Mouse (Mus musculus) heart, postnatal 0 days (tissue): ENCODE measurements around the gene Dcx. TPM values are rescaled to one million over a fixed set of nuclear protein-coding genes. Genes with fewer than 3 reads are reported as not detected.

Source experiments
- ATAC-seq: fragments of 200-750 bp; cut with Nextera tagmentation; 2 replicates; pipeline ENCODE4 v1.8.0; 2017; ENCODE audit warnings: low read depth, moderate number of reproducible peaks, moderate library complexity; ENCODE audit not compliant: insufficient read depth
- DNase-seq: peaks from one replicate; pipeline ENCODE4 v3.0.0-alpha.2; 2016; ENCODE audit warnings: low spot score
- H3K27ac ChIP-seq: fragments of 300-500 bp; sonication (generic); 2 replicates; pipeline ENCODE4 v1.5.1; 2014; ENCODE audit warnings: low read depth, mild to moderate bottlenecking
- H3K27me3 ChIP-seq: fragments of 300-500 bp; sonication (generic); 2 replicates; pipeline ENCODE4 v1.6.1; 2014; ENCODE audit warnings: low read length, mixed read lengths; ENCODE audit not compliant: control insufficient read depth, insufficient read depth
- H3K36me3 ChIP-seq: fragments of 300-500 bp; sonication (generic); replicated peaks from 2 replicates; pipeline ENCODE4 v1.6.1; 2014; ENCODE audit warnings: low read length, mixed read lengths; ENCODE audit not compliant: control insufficient read depth, insufficient read depth
- H3K4me1 ChIP-seq: fragments of 300-500 bp; sonication (generic); 2 replicates; pipeline ENCODE4 v1.6.1; 2014; ENCODE audit warnings: antibody characterized with exemption; ENCODE audit not compliant: control insufficient read depth, insufficient read depth
- H3K4me2 ChIP-seq: fragments of 300-500 bp; sonication (generic); 2 replicates; pipeline ENCODE4 v1.6.1; 2014; ENCODE audit warnings: low read depth, mild to moderate bottlenecking, low read length, moderate library complexity
- H3K4me3 ChIP-seq: fragments of 300-500 bp; sonication (generic); 2 replicates; pipeline ENCODE4 v1.5.1; 2014; ENCODE audit warnings: low read depth, low read length
- H3K9ac ChIP-seq: fragments of 300-500 bp; sonication (generic); replicated peaks from 2 replicates; pipeline ENCODE4 v1.6.1; 2014; ENCODE audit warnings: low read depth, low read length, mixed read lengths
- H3K9me3 ChIP-seq: fragments of 300-500 bp; sonication (generic); replicated peaks from 2 replicates; pipeline ENCODE4 v1.6.1; 2016; ENCODE audit warnings: low read length; ENCODE audit not compliant: control insufficient read depth
- CTCF ChIP-seq: IDR thresholded peaks from 2 replicates; pipeline ENCODE4 v1.5.1; 2016; ENCODE audit warnings: antibody characterized with exemption, control low read depth, low read depth
- EP300 ChIP-seq: IDR thresholded peaks from 2 replicates; pipeline ENCODE4 v1.6.1; 2016; ENCODE audit warnings: antibody characterized with exemption, low read depth
- WGBS: fragments of 180-500 bp; shearing (Covaris S2); extraction: QIAGEN DNeasy Blood & Tissue Kit; methylation state at CpG from one replicate; pipeline ENCODE4 v1.1.7; 2014; 5-methylcytosine and 5-hydroxymethylcytosine counted together
- polyA plus RNA-seq: library from polyadenylated mRNA; unstranded; fragments of >200 nt; fragmentation: Nextera tagmentation; extraction: Ambion mirVana; gene quantifications from 2 replicates; pipeline ENCODE4 v1.2.1, GENCODE M21; 2015
- total RNA-seq: library from RNA; depleted of rRNA; stranded (reverse); fragments of >200 nt; gene quantifications from 2 replicates; pipeline ENCODE4 v1.2.3, GENCODE M21; 2014; ENCODE audit warnings: low replicate concordance; rRNA removed

The Dcx gene
- total RNA-seq (not detected in 2 replicates), polyA plus RNA-seq (0.05 and 0.10 TPM in 2 replicates)

DNA sequence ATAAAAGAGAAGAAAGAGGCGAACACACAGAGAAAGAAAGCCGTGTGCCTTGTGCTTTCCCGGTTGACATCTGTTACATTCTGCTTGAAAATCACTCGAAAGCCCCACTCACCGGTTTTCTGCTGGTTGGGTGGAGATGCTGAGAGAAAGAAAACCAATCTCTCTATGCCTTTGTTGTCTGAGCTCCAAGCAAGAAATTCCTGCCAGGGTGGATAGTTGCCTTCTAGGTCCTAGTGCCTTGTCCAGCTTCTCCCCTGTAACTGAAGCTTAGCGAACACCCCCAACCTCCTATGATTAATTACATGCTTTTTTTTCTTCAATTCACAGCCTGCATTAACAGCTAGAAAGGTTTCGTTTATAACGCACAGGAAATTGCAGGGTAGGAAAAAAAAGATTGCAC is at the start of gene Dcx:
Gene Dcx, minus strand, starts transcription at position 354 of the 400 bp plus-strand sequence.
- Histone ChIP-seq H3K4me2 (no peak within 1 kb of the TSS), H3K9ac (no peak within 1 kb of the TSS), H3K9me3 (no peaks in the 10 kb centered on the region), H3K36me3 (no peaks in the 10 kb centered on the region), H3K4me3 (no peak within 1 kb of the TSS), H3K27me3 (no peaks in the 10 kb centered on the region), H3K27ac (no peak within 1 kb of the TSS), H3K4me1 (no peaks in the 10 kb centered on the region)
- TF ChIP-seq CTCF (no peak), EP300 (no peak)
- 58% methylated on average over 8 of the region's 8 CpGs for WGBS
- DNase-seq (no peak), ATAC-seq (no peak)

DNA sequence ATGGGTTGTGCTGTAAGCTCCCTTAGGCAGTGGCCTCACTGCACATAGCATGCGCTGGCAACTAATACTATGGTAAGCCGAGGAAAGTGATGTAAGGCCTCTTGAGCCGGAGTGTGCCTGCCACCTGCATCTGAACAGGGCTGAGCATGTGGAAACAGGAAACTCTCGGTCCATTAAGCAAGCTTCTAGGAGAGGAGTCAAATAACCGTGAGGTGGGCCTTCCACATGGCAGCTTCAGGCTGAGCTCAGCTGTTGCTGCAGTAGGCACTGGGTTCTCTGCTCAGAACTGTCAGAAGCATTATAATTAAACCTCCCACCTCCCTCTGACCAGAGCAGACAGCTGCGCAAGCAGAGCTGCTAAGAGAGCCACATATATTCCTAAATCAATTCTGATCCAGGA is 33.1 kb upstream of the Dcx start:
- TF ChIP-seq EP300 (no peak), CTCF (no peak)
- H3K27ac ChIP-seq = no peak overlapping the region
- H3K9me3 ChIP-seq = no peaks in the 10 kb centered on the region
- DNase-seq (no peak), ATAC-seq (no peak)
- no peak overlapping the region for H3K4me2 ChIP-seq
- no peaks in the 10 kb centered on the region for H3K36me3 ChIP-seq
- no peaks in the 10 kb centered on the region for H3K27me3 ChIP-seq
- H3K4me1 ChIP-seq = no peaks in the 10 kb centered on the region
- 55% methylated on average over 6 of the region's 6 CpGs for WGBS
- no peak overlapping the region for H3K9ac ChIP-seq
- H3K4me3 ChIP-seq = no peak overlapping the region

DNA sequence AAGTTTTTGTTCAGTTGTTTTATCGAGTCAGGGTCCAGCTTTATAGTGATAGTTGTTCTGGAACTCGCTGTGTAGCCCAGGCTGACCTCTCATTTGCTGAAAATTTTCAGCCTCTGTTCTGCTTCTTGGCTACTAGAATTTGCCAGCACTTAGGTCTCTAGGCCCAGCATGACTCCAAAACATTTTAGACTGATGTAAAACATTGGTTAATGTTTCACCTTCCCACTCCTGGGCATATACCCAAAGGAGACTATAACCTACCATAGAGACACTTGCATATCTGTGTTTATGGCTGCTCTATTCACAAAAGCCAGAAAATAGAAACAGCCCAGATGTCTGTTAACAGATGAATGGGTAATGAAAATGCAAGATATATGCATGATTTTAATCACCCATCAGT is 560 bp upstream of the Dcx start:
- Histone ChIP-seq H3K9ac (no peak overlapping the region), H3K9me3 (no peaks in the 10 kb centered on the region), H3K4me1 (no peaks in the 10 kb centered on the region), H3K4me3 (no peak overlapping the region), H3K4me2 (no peak overlapping the region), H3K27me3 (no peaks in the 10 kb centered on the region), H3K27ac (no peak overlapping the region), H3K36me3 (no peaks in the 10 kb centered on the region)
- ATAC-seq = no peak
- TF ChIP-seq EP300 = no peak
- DNase-seq = no peak
- WGBS = 58% methylated on average over 2 of the region's 2 CpGs

DNA sequence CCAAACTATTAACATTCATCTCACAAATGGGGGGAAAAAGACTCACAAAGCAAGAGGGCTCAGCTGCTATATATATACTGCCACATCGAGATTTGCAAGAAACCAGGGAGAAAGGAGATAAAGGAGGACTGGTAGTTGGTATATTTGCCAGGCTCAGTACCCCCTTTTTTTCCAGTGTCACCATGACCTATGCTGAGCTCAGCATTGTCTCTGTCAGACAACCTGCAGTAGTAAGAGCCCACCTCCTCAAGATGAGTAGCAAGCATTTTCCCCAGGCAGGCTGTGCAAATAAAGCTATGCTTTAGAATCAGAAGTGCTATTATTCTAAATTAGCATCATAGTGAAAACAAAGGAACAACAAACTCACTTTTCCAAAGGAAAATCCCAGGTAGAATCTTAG is 581 bp downstream of the Dcx start:
- Histone ChIP-seq H3K4me2 (no peak overlapping the region), H3K9ac (no peak overlapping the region), H3K4me3 (no peak overlapping the region), H3K27me3 (no peaks in the 10 kb centered on the region), H3K27ac (no peak overlapping the region), H3K9me3 (no peaks in the 10 kb centered on the region), H3K36me3 (no peaks in the 10 kb centered on the region), H3K4me1 (no peaks in the 10 kb centered on the region)
- no peak for TF ChIP-seq CTCF
- TF ChIP-seq EP300 = no peak
- 50% methylated on average over 1 of the region's 1 CpGs for WGBS
- DNase-seq (no peak), ATAC-seq (no peak)

DNA sequence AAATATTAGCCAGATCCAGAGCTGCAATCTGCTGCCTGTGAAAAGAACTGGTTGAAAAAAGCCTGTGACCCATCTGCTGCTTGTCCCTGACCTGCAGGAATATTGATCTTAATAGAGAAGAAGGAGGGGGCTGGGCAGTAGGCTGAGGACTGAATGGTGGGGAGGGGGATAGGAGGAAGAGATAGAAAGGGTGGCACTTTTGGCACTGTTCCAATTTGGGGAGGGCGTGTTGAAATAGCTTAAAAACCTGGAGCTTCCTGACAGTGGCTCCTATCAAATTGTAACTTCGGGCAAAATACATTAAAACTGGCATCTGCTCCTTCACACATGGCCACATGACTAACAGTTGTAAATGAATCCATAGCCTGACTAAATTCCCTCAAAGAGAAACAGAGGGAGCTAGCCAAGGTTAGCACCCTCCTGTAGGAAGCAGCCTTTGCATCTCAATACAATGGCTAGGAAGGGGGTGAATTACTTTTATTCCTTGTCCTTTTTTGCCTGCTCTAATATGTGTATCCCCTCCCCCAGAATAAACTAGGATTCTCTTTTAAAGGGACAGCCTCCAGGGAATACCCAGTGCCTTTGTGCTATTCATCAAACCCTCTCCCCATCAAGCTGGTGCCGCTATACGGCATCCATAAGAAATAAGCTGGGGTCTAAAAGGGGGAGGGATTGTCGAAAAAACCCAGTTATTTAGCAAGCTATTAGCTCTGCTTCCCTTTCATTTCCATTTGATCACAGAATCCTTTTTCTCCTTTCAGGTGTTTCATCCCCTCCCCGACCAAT is 1.5 kb downstream of the Dcx start:
- no peaks in the 10 kb centered on the region for H3K27me3 ChIP-seq
- TF ChIP-seq CTCF (no peak), EP300 (no peak)
- H3K9ac ChIP-seq = no peak overlapping the region
- H3K4me2 ChIP-seq = no peak overlapping the region
- H3K27ac ChIP-seq = no peak overlapping the region
- DNase-seq (no peak), ATAC-seq (no peak)
- H3K36me3 ChIP-seq = no peaks in the 10 kb centered on the region
- no peak overlapping the region for H3K4me3 ChIP-seq
- 50% methylated on average over 6 of the region's 6 CpGs for WGBS
- H3K4me1 ChIP-seq = no peaks in the 10 kb centered on the region
- no peaks in the 10 kb centered on the region for H3K9me3 ChIP-seq

DNA sequence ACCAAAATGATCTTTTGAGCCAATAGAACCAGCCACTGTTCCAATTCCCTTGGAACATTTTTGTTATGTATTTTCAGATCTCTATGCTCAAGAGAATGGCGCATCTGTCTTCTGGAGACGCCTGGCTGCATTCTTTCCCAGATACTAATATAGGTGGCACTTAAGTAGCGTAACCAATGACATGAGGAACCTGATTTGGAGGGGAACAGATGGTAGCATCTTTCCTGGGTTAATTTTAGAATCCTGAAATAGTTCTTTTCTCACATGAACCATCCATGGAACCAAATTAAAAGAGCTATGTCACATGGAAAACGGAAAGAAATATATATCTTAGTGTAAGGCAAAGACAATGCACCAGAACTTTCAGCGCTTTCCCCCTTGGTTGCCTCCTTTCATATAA is 11.0 kb downstream of the Dcx start:
- Histone ChIP-seq H3K9me3 (no peaks in the 10 kb centered on the region), H3K36me3 (no peaks in the 10 kb centered on the region), H3K9ac (no peak overlapping the region), H3K4me1 (no peaks in the 10 kb centered on the region), H3K4me3 (no peak overlapping the region), H3K27me3 (no peaks in the 10 kb centered on the region), H3K4me2 (no peak overlapping the region), H3K27ac (no peak overlapping the region)
- 75% methylated on average over 5 of the region's 5 CpGs for WGBS
- ATAC-seq = no peak
- DNase-seq = no peak
- TF ChIP-seq CTCF (no peak), EP300 (no peak)
